Mouse (Mus musculus) retina, postnatal 1 day (tissue): Measurements from ENCODE around the gene Naa40.

Experiments
- DNase-seq: peaks from one replicate; pipeline ENCODE4 v3.0.0-alpha.2; 2012

The Naa40 gene

GRCm38 (mm10) chr19:7180756-7181405 is 60.1 kb downstream of the Naa40 start:
- no peak for DNase-seq

- no peak for DNase-seq
These were observed 62.0 kb downstream of the Naa40 start for GRCm38 (mm10) chr19:7178841-7179452.

- DNase-seq: no peak
These were observed 63.0 kb downstream of the Naa40 start for GRCm38 (mm10) chr19:7177804-7178511.

- DNase-seq: peak; percentile 88
These were observed 64.8 kb downstream of the Naa40 start for GRCm38 (mm10) chr19:7176041-7176696.
